Mouse (Mus musculus) small intestine, adult 2 months (tissue): ENCODE measurements around the gene Lipc.

Source experiments
- CTCF ChIP-seq: fragments of 200-500 bp; IDR thresholded peaks from 2 replicates; pipeline ENCODE4 v1.5.1; 2012; ENCODE audit warnings: low read depth, mild to moderate bottlenecking, control low read depth, inconsistent platforms, low read length, moderate library complexity, mixed read lengths; ENCODE audit not compliant: insufficient replicate concordance, insufficient read length; ENCODE audit errors: extremely low read depth
- POLR2A ChIP-seq: fragments of 200-500 bp; IDR thresholded peaks from 2 replicates; pipeline ENCODE4 v1.6.1; 2012; ENCODE audit warnings: low read depth, mild to moderate bottlenecking, control low read depth, inconsistent platforms, low read length, moderate library complexity

- TF ChIP-seq POLR2A (no peak), CTCF (no peak)
These were observed 5.7 kb upstream of the Lipc start for GRCm38 (mm10) chr9:70957717-70958116.
